Mouse (Mus musculus) CH12.LX (cell line): Measurements from ENCODE around the gene Nkiras1. TPM values are rescaled to one million over a fixed set of nuclear protein-coding genes. Genes with fewer than 3 reads are reported as not detected.

ENCODE experiments used
- DNase-seq: peaks from one replicate; pipeline ENCODE4 v3.0.0-alpha.2; 2013; ENCODE audit errors: extremely low read depth
- H3K27ac ChIP-seq: 2 replicates; pipeline ENCODE4 v1.5.1; 2012; ENCODE audit warnings: low read depth, mild to moderate bottlenecking, control low read depth, moderate library complexity; ENCODE audit not compliant: insufficient read depth
- H3K27me3 ChIP-seq: replicated peaks from 2 replicates; pipeline ENCODE3; 2012; ENCODE audit warnings: inconsistent platforms
- H3K36me3 ChIP-seq, 2 experiments: replicated peaks in 1 of 2; 2 replicates each; pipeline versions ENCODE3 to v1.6.1; 2012; ENCODE audit warnings: inconsistent platforms in 1 of 2, low read length in 1 of 2, mild to moderate bottlenecking in 1 of 2, mixed read lengths in 1 of 2, moderate library complexity in 1 of 2; ENCODE audit not compliant: control insufficient read depth in 1 of 2, insufficient read depth in 1 of 2
- H3K4me1 ChIP-seq, 2 experiments: 2 replicates each; pipeline ENCODE4 v1.6.1; 2012; ENCODE audit warnings: inconsistent platforms in 1 of 2, moderate library complexity in 1 of 2; ENCODE audit not compliant: insufficient read depth in 2 of 2, control insufficient read depth in 1 of 2
- H3K4me2 ChIP-seq: 2 replicates; pipeline ENCODE4 v1.6.1; 2012; ENCODE audit warnings: low read depth, mild to moderate bottlenecking, control low read depth; ENCODE audit not compliant: poor library complexity, insufficient read depth, severe bottlenecking
- H3K4me3 ChIP-seq, 3 experiments: fragments of 150-350 bp in 1 of 3; sonication (generic) in 1 of 3; replicated peaks in 1 of 3; 2 replicates each; pipeline versions ENCODE3 to v1.5.1; 2011 to 2012; ENCODE audit warnings: low read depth in 2 of 3, low read length in 2 of 3, mild to moderate bottlenecking in 2 of 3, moderate library complexity in 2 of 3, control low read depth in 1 of 3, improper control_type of control experiment in 1 of 3, inconsistent platforms in 1 of 3, mixed read lengths in 1 of 3; ENCODE audit not compliant: poor library complexity in 1 of 3
- H3K79me2 ChIP-seq: replicated peaks from 2 replicates; pipeline ENCODE4 v1.6.1; 2012; ENCODE audit warnings: mild to moderate bottlenecking, moderate library complexity; ENCODE audit not compliant: control insufficient read depth, poor library complexity, insufficient read depth, severe bottlenecking; ENCODE audit errors: extremely low read depth
- H3K9ac ChIP-seq: 2 replicates; pipeline ENCODE4 v1.6.1; 2012; ENCODE audit warnings: low read depth, mild to moderate bottlenecking, control low read depth, moderate library complexity; ENCODE audit not compliant: insufficient read depth
- H3K9me3 ChIP-seq: replicated peaks from 2 replicates; pipeline ENCODE3; 2012; ENCODE audit warnings: low read length, inconsistent platforms, mixed read lengths
- CHD2 ChIP-seq: IDR thresholded peaks from 2 replicates; pipeline ENCODE4 v1.6.1; 2011; ENCODE audit warnings: low read length, improper control_type of control experiment
- CTCF ChIP-seq, 2 experiments: IDR thresholded peaks in 1 of 2; conservative IDR thresholded peaks in 1 of 2; 2 replicates each; pipeline ENCODE4 v1.5.1; 2011 to 2012; ENCODE audit warnings: low read depth in 2 of 2, low read length in 2 of 2, improper control_type of control experiment in 1 of 2, inconsistent platforms in 1 of 2, mild to moderate bottlenecking in 1 of 2, moderate library complexity in 1 of 2
- ELF1 ChIP-seq: IDR thresholded peaks from 2 replicates; pipeline ENCODE4 v1.6.1; 2014; ENCODE audit warnings: low read depth, mild to moderate bottlenecking, inconsistent platforms, low read length, improper control_type of control experiment
- GABPA ChIP-seq: IDR thresholded peaks from 2 replicates; pipeline ENCODE4 v1.6.1; 2012; ENCODE audit warnings: low read depth, low read length, improper control_type of control experiment, inconsistent platforms; ENCODE audit not compliant: insufficient replicate concordance
- HCFC1 ChIP-seq: IDR thresholded peaks from 2 replicates; pipeline ENCODE4 v1.6.1; 2012; ENCODE audit warnings: low read depth, mild to moderate bottlenecking, inconsistent platforms, low read length, improper control_type of control experiment
- JUND ChIP-seq: conservative IDR thresholded peaks from 2 replicates; pipeline ENCODE4 v1.6.1; 2011; ENCODE audit warnings: low read depth, low read length, improper control_type of control experiment
- KAT2A ChIP-seq: IDR thresholded peaks from 2 replicates; pipeline ENCODE4 v1.6.1; 2012; ENCODE audit warnings: low read length, improper control_type of control experiment, inconsistent platforms; ENCODE audit not compliant: insufficient replicate concordance
- MAFK ChIP-seq: IDR thresholded peaks from 2 replicates; pipeline ENCODE4 v1.6.1; 2011; ENCODE audit warnings: low read length, improper control_type of control experiment; ENCODE audit not compliant: insufficient replicate concordance
- MAZ ChIP-seq: IDR thresholded peaks from 2 replicates; pipeline ENCODE4 v1.6.1; 2012; ENCODE audit warnings: low read depth, mild to moderate bottlenecking, inconsistent platforms, low read length, improper control_type of control experiment, moderate library complexity
- MEF2A ChIP-seq: IDR thresholded peaks from 2 replicates; pipeline ENCODE4 v1.6.1; 2014; ENCODE audit warnings: low read depth, mild to moderate bottlenecking, inconsistent platforms, low read length, improper control_type of control experiment, borderline replicate concordance
- MYC ChIP-seq: IDR thresholded peaks from 2 replicates; pipeline ENCODE4 v1.6.1; 2011; ENCODE audit warnings: low read depth, mild to moderate bottlenecking, improper control_type of control experiment, low read length
- PAX5 ChIP-seq: IDR thresholded peaks from 2 replicates; pipeline ENCODE4 v1.6.1; 2012; ENCODE audit warnings: low read length, inconsistent platforms, mixed read lengths
- POLR2AphosphoS2 ChIP-seq: IDR thresholded peaks from 2 replicates; pipeline ENCODE4 v1.6.1; 2011; ENCODE audit warnings: low read depth, low read length, improper control_type of control experiment
- RAD21 ChIP-seq: IDR thresholded peaks from 2 replicates; pipeline ENCODE4 v1.6.1; 2011; ENCODE audit warnings: low read depth, mild to moderate bottlenecking, low read length, improper control_type of control experiment, moderate library complexity
- SMC3 ChIP-seq: IDR thresholded peaks from 2 replicates; pipeline ENCODE4 v1.6.1; 2011; ENCODE audit warnings: low read depth, low read length, improper control_type of control experiment
- TBP ChIP-seq: conservative IDR thresholded peaks from 2 replicates; pipeline ENCODE4 v1.6.1; 2011; ENCODE audit warnings: low read depth, low read length, improper control_type of control experiment
- TCF12 ChIP-seq: IDR thresholded peaks from 2 replicates; pipeline ENCODE4 v1.6.1; 2014; ENCODE audit warnings: low read depth, mild to moderate bottlenecking, inconsistent platforms, low read length, improper control_type of control experiment
- UBTF ChIP-seq: IDR thresholded peaks from 2 replicates; pipeline ENCODE4 v1.6.1; 2012; ENCODE audit warnings: low read depth, mild to moderate bottlenecking, inconsistent platforms, low read length, improper control_type of control experiment, moderate library complexity
- ZC3H11A ChIP-seq: IDR thresholded peaks from 2 replicates; pipeline ENCODE4 v1.6.1; 2012; ENCODE audit warnings: low read depth, mild to moderate bottlenecking, inconsistent platforms, low read length, improper control_type of control experiment
- ZKSCAN1 ChIP-seq: IDR thresholded peaks from 2 replicates; pipeline ENCODE4 v1.6.1; 2012; ENCODE audit warnings: low read depth, inconsistent platforms, low read length, improper control_type of control experiment, borderline replicate concordance
- ZNF384 ChIP-seq: IDR thresholded peaks from 2 replicates; pipeline ENCODE4 v1.6.1; 2012; ENCODE audit warnings: low read depth, low read length, improper control_type of control experiment, inconsistent platforms
- dilution Hi-C: fragments of 300-500 bp; cut with MboI; formaldehyde crosslinking; loops from 2 replicates; pipeline ENCODE4 v1.14.3; 2020; ENCODE audit warnings: low sequenced_read_pairs; ENCODE audit not compliant: extremely low pct_unique_long_range_greater_than_20kb, extremely low pct_ligation_motif_present
- in situ Hi-C: fragments of 300-500 bp; cut with MboI; formaldehyde crosslinking; loops from 3 replicates; pipeline ENCODE4 v1.14.3; 2019; ENCODE audit warnings: low sequenced_read_pairs, low pct_ligation_motif_present, low pct_unique_long_range_greater_than_20kb, mixed read lengths
- polyA plus RNA-seq: library from polyadenylated mRNA; unstranded; fragments of >175 nt; gene quantifications from 2 replicates; pipeline ENCODE4 v1.2.1, GENCODE M21; 2012; ENCODE audit warnings: low read depth; ENCODE audit not compliant: insufficient read length
- total RNA-seq, 2 experiments: library from RNA; depleted of rRNA; stranded (reverse); fragments of 300-350 nt in 1 of 2; fragments of >200 nt in 1 of 2; gene quantifications; 2 replicates each; pipeline ENCODE4 v1.2.3; 2012 to 2014

Nkiras1 gene
- total and polyA plus RNA-seq, 3 experiments = 5.5 to 9.8 (median 9.2) TPM

DNA sequence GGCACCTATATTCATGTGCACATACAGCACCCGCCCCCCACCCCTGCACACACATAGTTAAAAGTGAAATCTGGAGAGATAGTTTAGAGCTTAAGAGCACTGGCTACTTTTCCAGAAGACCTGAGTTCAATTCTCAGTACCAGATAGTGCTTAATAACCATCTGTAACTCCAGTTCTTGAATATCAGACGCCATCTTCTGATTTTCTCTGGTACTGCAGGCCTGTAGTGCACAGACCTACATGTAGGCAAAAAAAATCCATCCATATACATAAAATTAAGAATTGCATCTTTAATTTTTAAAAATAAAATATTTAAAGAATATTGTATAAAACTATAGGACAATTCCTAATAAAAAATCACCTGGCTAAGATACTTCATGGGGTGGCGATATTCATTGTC, 9.7 kb upstream of the Nkiras1 start:
- dilution Hi-C loops (no loop called here), in situ Hi-C loops (no loop called here)
- H3K9me3 ChIP-seq = no peaks in the 10 kb centered on the region
- H3K27me3 ChIP-seq = no peaks in the 10 kb centered on the region
- no peak overlapping the region for H3K4me2 ChIP-seq
- peaks cover 0 to 14% of the 10 kb centered on the region in 2 experiments for H3K36me3 ChIP-seq
- H3K79me2 ChIP-seq = no peaks in the 10 kb centered on the region
- no peak overlapping the region for H3K9ac ChIP-seq
- DNase-seq = no peak
- H3K4me1 ChIP-seq = no peaks in the 10 kb centered on the region
- TF ChIP-seq CTCF (conservative IDR thresholded peaks at IDR 0.05 in 1 of 2, IDR thresholded peaks at IDR 0.05 in 1 of 2; ENCODE audit: low read depth in 2 of 2, low read length in 2 of 2) (peak in 1 of 2 experiments; percentile 23; a peak in 1 of 4 replicates), RAD21 (peak; percentile 5), KAT2A (no peak), UBTF (no peak)
- no peak overlapping the region for H3K4me3 ChIP-seq
- H3K27ac ChIP-seq = no peak overlapping the region

DNA sequence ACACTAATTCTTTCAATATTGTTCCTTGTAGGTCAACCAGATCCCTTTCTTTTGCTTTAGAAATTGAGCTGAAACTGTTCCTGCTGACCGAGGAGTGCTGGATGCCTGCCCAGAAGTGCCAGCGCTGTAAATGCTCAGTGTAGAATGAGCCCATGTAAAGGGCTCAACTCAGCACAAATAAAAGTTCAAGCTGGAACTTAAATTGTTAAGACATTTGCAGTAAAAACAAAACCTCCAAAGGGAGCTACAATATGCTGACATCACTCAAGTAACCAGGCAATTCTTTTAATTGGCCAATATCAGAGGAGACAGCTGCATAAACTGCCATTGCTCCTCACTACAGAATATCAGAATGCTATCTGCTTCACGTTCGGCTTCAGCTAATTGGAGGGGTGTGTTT, 7.5 kb upstream of the Nkiras1 start:
- no peak overlapping the region for H3K4me3 ChIP-seq
- no peak overlapping the region for H3K27ac ChIP-seq
- H3K9me3 ChIP-seq = no peaks in the 10 kb centered on the region
- TF ChIP-seq MAZ (no peak), SMC3 (no peak), ZKSCAN1 (no peak), HCFC1 (no peak), POLR2AphosphoS2 (no peak), MEF2A (no peak), MYC (no peak), JUND (no peak), KAT2A (no peak), CHD2 (no peak), TBP (no peak), ELF1 (no peak), MAFK (no peak), TCF12 (no peak), PAX5 (no peak), GABPA (no peak), ZNF384 (no peak), ZC3H11A (no peak)
- dilution Hi-C loops (no loop called here), in situ Hi-C loops (no loop called here)
- H3K4me1 ChIP-seq = peaks cover 0 to 10% of the 10 kb centered on the region in 2 experiments; a peak in 2 of 4 replicates
- no peaks in the 10 kb centered on the region for H3K27me3 ChIP-seq
- no peak overlapping the region for H3K9ac ChIP-seq
- no peak for DNase-seq
- H3K36me3 ChIP-seq = peaks cover 14 to 30% of the 10 kb centered on the region in 2 experiments
- no peak overlapping the region for H3K4me2 ChIP-seq
- H3K79me2 ChIP-seq = peaks cover 4% of the 10 kb centered on the region; the same call in 1 of the 2 replicates
